Mouse (Mus musculus): ENCODE results near the gene Palm2.

Palm2 gene

DNA sequence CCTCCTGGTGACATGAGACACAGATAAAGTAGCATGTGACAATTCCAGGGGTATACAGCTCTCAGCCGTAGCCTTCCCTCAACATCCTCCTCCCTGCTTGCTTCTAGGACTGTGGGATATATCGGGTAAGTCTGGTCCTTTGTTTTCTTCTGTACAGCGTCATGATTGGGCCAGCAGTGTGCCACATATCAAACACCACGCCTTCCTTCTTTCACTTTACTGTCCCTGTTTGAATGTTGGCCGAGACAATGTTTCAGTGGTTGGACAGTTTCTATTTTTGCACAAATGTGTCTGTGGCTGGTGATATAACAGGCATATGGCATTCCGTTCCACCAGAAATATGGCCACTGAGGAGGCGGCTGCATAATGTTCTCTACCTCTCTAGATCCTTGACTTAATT lies 188.8 kb downstream of the Palm2 start:
- no peak for DNase-seq (ENCODE audit: low spot score)

DNA sequence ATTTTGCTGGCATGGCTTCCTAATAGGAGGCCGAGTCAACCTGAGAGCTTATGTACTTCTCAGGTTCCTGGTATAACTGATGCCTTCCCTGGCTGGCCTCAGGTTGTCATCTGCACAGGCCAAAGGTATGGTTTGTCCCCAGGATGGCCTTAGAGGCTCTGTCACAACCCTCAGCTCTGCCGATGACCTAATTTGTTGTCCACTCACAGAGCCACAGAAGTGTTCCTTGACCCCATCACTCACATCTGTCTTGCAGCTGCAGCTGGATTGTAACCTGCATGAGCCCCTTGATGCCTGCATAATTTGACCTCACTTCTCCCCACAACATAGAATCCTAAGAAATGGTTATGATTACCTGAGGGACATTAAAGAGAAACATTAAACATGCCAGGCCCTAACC lies 190.8 kb downstream of the Palm2 start:
- DNase-seq (ENCODE audit: low spot score): no peak

DNA sequence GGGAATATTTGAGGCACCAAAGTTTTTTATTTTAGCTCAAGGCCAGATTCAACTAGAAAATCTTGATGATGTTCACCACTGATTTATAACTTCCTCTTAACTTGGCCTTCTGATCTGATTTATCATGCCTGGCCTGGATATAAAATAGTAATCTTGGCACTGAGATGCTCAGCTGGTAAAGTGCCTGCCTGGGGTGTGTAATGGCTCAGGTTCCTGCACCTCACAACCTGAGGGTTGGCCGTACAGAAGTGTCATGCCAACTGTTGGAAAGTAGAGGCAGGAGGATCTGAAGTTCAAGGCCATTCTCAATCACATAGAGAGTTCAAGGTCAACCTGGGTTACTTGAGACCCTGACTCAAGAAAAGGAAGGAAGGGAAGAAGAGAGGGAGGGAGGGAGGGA lies 191.3 kb downstream of the Palm2 start:
- no peak for DNase-seq (ENCODE audit: low spot score)

DNA sequence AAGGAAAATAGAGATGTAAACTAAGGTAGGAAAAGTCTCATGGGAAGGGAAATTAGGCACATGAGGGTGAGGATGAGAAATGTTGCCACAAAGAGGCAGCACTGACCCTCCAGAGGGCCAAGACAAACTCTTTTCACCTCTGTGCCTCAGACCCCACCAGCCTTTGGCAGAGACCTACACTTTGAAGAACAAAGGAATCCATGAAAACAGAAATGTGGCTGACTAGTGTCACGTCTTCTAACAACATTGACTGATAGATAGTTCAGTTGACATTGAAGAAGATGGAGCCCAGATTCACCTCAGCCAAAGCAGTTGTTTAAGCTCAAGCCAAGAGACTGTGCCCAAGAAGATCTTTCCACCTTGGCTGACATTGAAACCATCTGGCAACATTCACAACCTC lies 191.7 kb downstream of the Palm2 start:
- DNase-seq (ENCODE audit: low spot score): no peak

DNA sequence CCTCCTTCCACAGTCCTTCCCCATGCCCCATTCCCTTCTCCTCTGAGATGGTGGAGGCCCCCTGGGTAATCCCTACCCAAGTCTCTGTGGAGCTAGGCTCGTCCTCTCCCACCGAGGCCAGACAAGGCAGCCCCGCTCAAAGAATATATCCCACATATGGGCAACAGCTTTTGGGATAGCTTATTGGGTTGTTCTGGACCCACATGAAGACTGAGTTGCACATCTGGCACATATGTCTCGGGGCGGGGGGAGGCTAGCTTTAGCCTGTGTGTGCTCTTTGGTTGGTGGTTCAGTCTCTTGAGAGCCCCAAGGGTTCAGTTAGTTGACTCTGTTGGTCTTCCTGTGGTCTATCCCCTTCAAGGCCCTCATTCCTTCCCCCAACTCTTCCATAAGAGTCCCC lies 192.9 kb downstream of the Palm2 start:
- DNase-seq (ENCODE audit: low spot score): no peak

DNA sequence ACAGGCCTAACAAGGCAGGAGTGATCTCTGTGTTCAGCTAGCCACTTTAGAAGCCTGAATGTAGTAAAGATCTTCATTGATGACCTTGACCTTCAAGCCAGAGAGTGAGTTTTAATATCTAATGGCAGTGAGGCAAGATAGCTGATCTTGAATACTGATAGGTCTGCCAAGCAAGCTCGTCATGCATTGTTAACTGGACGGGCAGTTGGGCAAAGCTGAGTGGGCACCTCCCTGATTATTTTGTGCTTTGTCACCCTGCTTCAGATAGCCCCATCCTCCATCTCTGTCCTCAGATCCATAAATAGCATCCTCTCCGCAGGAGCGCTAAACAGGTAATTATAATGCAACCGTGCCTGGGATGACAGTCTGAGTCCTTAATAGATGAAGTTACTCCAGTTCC lies 198.3 kb downstream of the Palm2 start:
- DNase-seq (ENCODE audit: low spot score): no peak

DNA sequence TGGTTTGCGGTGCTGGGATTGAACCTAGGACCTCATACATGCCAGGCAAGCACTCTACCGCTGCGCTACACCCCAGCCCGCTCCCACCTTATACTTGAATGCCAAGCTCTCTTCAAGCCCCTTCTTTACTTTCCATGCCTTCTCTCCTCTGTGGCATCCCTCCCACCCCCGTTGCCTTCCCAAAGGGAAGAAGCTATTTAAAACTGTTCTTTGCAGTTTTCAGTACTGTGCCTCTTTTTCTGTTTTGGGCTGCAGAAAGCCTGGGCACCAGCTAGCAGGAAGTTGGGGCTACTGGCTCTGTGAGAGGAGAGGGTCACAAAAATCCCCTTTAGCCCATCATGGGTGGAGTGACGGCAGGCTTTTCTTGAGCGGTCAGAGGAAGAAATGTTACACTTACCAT lies 199.0 kb downstream of the Palm2 start:
- DNase-seq (ENCODE audit: low spot score): no peak

DNA sequence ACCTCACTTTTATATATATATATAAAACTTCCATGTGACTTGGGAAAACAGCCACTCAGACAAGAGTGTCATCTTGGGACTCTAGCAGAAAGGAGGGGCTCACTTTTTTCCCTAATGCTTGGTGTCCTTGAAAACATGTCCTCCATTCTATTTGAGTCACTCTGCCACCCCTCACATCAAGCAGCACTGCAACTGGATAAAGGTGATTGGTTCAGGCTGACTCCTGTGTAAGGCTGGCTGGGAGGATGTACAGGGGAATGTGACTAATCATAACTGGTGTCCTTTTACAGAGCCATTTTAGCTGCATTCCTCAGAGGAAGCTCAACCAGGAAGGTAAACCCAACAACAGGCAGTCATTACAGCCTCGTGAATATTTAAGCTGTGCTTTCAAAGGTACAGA lies 200.9 kb downstream of the Palm2 start:
- DNase-seq (ENCODE audit: low spot score): no peak

DNA sequence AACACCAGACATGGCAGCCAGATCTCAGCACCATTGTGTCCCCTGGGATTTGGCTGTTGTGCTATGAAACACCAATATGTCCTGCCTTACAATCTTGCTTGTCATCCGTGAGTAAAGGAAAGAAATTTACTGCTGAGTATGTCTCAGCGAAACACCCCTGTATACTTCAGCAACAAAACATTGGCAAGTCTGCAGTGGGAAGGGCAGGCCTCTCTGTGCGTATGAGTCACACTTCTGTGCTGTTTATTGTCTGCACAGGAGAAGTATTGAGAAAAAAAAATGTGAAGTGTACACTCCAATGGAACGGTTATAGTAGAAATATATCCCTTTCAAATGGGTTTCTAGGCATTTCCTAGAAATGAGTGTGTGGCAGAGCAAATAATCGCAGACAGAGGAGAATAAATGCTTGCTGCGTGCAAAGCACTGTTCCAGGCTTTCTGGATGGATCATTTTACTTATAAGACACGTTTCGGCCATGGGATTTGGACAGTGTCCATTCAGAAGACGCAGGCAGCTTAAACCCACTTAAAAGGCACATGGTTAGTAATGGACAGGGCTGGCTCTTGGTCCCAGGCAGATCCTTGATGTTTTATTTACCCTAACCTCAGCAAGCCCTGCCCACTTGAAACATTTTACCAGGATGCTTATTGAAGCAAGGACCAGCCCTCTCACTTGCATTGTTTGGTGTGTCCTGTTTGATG lies 202.9 kb downstream of the Palm2 start:
- no peak for DNase-seq (ENCODE audit: low spot score)

DNA sequence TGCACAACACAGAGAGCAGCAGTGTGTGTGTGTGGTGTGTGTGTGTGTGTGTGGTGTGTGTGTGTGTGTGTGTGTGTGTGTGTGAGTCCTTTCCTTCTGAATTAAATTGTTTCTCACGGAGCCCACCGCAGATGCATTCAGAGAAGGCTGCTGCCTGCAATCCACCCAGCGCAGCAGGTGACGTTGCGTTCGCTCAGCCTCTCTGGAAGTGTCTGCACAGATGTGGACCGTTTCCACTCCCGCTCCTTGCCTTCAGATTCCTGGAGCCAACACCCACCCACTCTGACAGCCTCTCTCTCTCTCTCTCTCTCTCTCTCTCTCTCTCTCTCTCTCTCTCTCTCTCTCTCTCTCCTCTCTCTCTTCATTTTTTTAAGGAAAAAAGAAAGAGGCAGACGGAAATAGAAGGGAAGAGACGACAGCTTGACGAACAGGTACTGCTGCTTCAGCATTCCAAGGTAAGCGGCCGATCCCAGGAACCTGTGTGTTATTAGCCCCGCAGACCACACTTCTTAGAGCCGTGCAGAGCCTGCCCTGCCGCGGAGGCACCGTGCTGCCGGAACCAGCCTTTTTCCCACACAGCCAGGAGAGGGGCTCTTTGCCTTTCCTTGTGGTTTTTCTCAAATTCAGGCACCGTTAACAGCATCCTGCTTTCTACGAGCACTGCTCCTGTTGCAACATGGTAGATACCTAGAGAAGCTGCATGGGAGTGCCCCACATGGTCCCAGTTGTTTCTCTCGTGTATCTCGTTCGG lies 203.8 kb downstream of the Palm2 start:
- DNase-seq (ENCODE audit: low spot score): no peak

DNA sequence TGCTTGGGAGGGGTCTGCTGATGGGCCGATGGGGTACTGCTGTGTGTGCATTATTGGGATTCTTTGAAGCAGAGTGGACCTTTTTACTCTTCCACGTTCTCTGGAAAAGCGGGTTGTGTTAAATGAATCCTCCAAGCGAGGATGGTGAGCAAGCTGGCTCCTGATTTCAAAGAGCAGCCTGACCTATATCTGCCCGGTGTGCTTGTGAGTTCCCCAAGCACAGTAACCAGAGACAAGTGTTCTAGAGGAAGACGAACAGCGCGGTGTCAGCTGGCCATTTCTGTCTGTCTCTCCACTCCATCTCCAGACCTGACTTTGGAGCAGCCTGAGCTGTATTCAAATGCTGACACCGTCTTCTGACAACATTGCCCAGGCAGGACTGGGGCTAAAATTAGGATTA lies 204.9 kb downstream of the Palm2 start:
- DNase-seq (ENCODE audit: low spot score): no peak

DNA sequence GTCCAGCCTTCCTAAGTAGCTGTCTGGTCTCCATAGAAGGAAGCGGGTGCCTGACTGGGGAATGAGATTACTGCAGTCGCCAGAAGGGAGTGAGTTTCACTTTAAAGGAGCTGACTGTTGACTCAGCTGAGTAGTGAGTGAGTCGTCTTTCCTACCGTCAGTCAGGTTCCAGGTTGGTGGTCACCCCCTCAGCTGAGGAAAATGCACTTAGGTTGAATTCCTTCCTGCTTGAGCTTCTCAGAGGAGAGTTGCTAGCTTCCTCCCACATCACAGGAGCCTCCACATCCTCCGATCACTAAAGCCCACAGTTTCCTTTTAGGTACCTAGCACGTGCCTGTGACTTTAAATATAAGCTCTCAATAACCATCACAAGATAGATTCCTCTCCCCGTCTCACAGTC lies 206.2 kb downstream of the Palm2 start:
- no peak for DNase-seq (ENCODE audit: low spot score)

DNA sequence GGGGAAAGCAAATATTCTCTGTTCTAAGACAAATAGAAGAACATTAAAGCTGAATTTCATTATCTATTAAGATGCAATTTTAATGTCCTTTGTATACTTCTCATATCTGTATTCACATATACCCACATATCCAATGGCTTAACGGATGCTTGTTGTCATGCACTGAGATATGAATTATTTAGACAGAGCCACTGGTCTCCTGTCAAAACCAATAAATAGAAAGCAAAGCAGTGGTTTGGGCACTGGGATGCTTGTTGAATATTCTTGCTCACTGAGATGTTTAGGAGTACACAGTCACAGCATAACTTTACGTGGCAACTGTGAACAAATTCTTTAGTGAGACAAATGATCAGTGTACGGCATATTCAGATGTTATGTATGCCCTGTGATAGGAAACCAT lies 206.9 kb downstream of the Palm2 start:
- DNase-seq (ENCODE audit: low spot score): no peak

DNA sequence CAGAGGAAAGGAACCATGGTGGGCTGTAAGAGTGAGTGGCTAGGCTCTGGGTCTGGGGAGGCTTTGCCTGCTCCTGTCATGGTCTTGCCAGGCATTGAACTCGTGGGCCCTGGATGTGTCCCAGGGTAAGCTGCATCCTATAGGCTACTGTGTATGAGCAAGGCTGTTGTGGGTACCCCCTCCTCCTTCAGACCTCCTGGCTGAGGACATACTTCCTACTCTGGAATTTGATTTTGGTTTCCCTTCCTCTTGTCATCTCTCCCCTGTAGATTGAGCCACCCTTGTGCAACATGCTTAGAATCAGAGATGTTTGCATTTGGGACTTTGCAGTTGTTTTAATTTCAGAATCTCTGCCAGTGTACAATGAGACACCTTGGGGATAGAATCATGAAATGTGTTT lies 216.9 kb downstream of the Palm2 start:
- DNase-seq (ENCODE audit: low spot score): no peak

DNA sequence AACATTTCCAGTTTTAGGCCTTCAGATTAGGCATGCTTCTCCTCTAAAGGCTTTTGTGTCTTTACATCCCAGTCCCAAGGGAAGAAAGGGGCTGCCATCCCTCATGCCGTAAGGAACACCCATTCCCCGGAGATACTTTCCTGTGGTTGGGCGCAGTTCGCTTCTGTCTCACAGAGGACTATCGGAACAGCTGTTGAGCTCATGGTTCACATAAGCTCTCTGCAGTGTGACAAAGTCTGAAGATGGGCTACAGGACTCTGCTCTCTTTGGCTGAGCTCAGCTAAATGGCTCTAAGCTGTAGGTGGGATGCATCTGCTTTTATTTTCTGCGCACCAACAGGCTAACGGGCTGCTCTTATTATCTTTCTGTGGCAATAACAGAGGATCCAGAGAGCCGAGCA lies 217.5 kb downstream of the Palm2 start:
- DNase-seq (ENCODE audit: low spot score): no peak

DNA sequence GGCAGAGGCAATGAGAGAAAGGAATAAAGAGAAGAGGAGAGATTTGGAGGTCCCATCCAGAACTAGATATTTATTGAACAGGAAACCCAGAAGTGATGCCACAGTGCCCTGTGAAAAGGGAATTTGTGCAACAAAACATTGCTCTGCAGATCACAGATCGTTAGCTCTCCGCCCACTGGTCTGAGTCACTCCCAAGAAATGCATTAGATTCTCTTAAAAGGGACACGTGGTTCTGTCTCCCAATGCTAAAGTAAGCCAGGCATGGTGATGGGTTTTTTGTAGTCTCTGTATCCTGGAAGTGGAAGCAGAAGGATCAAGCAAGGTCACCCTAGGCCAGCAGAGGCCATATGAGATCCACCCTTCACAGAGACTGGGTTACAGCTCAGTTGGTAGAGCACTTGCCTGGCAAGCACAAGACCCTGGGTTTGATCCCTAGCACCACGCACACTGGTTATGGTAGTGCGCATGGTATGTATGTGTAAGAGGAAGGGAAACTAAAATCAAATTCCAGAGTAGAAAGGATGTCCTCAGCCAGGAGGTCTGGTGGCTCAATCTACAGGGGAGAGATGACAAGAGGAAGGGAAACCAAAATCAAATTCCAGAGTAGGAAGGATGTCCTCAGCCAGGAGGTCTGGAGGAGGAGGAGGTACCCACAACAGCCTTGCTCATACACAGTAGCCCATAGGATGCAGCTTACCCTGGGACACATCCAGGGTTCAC lies 218.3 kb downstream of the Palm2 start:
- no peak for DNase-seq (ENCODE audit: low spot score)

DNA sequence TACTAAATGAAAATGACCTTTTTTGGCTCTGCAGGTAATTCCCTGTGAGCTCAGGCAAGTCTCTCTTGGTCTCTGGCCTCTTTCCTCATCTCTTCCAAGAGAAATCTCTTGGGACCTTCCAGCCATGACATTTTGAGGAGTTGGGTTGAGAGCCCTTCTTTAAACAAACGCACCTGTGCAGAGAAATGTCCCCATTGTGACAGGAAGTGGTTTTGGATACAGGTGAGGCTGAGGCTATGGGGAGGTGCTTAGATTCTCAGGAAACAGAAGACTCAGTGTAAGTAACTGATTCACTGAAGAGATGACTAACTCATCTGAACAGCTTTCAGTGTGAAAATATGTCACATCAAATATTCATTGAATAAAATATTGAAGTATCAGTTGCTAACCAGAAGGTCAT lies 221.9 kb downstream of the Palm2 start:
- no peak for DNase-seq (ENCODE audit: low spot score)

DNA sequence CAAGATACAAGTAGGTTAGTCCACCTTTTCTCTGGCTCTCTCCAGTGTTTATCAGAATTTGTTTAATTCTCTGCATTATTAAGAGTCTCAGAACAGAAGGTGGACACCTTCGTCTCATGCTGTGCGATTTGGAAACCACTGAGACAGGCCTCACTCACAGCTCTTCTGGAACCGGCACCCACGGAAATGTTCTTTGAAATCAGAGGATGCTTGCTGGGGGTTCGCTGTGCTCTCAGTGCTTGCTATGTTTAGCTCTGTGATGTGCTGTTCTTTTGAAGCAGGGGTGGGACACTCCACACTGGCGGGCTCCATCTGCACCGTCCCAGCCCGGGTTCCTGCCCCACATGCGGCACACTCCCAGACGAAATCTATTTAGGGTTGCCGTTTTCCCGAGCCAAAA lies 222.3 kb downstream of the Palm2 start:
- DNase-seq (ENCODE audit: low spot score): no peak

DNA sequence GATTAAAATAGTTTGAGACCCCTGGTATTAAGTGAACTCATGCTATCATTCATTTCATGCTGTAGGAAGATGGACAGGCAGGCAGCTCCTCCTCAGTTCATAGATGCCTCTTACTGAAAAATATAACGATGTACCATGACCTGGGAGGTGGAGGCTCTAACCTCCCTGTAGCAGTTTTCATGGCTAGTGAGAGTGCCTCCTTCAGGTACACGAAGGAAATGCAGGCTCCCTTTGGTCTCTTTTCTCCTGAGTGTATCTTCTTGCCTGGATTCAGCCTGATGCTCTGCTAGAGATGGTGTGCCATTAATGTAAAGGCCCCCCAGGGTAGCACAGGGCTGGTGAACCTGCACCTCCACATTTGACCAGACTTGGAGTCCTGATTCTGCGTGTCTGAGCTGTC lies 222.8 kb downstream of the Palm2 start:
- DNase-seq (ENCODE audit: low spot score): no peak

DNA sequence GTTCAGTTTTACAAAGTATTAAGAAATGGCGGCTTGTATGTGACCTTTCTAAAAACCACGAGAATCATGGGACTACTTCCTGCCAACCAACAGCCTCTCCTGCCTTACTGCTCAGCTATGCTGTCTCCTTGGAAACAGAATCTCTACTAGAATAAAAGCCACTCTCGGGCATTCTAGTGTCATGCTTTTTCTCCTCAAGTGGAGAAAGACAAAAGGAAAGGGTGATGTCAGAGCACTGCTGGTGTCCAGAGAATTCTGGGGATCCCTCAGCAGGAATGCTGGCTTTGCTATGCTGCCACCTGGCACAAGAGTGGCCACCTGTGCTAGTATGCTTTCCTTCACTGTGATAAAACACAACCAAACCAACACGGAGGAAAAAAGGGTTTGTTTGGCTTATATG lies 226.4 kb downstream of the Palm2 start:
- no peak for DNase-seq (ENCODE audit: low spot score)

DNA sequence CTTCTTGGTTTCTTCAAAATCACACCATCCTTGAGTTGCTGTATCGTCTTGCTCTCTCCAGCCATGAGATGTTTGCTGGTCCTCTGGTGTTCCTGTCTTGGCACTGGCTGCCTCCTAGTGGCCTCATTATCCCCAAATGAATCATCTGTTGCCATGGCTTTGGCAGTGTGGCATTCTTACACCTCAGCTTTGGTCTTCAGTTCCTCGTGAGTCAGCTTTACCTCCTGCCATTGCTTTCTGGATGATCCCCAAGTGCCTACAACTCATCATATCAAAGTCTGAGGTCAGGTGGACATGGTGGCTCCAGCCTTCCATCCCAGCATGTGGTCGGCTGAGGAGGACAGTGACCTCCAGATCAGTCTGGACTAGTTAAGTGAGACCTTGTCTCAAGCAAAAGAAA lies 232.1 kb downstream of the Palm2 start:
- DNase-seq (ENCODE audit: low spot score): no peak

DNA sequence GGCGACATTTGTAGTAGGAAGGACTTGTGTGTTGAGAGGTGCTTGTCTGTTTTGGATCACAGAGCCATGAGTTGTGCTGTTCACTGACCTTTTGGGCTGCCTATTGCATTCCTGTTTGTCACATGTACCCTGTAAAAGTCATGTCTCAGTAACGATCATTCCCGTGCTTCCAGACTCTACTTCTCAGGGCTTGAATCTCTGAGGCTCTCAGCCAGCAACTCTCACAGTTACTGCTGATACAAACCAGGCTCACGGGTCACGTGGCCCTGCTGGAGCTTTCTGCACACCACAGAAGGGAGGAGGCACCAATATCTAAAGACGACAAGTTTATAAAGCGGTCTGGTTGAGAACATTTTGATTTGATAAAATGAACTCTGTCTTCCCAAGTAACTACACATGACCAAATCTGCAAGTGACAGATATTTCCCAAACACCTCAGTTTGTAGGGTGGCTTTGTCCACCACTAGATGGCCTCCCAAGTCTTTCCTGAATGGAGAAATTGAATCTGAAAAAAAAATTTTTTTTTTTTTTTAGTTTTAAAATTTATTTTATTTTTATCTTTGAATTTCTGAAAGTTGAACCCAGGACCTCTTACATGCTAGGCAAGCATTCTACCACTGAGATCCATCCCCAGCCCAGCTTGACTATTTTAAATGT lies 236.9 kb downstream of the Palm2 start:
- no peak for DNase-seq (ENCODE audit: low spot score)

DNA sequence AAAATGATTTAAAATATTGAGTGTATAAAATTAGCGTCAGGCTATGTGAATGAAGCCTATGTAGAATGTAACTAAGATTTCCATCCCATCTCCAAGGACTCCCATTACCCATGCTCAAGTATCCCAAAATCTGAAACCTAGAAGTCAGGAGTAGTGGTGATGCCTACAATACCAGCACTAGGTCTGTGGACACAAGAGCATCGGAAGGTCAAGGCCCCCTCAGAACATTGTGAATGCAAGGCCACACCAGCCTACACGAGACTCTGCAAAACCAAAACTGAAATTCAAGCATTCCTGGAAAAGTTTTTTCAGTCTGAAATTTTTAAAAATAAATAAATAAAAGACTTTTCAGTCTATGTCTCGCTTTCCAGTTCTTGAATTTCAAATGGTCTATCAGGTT lies 238.5 kb downstream of the Palm2 start:
- no peak for DNase-seq (ENCODE audit: low spot score)
